ENCODE assay signal across 21 mouse cellular contexts in genomic region chr9:32331162-32331561, GRCm38 (mm10). TPM values are rescaled to one million over a fixed set of nuclear protein-coding genes. Genes with fewer than 3 reads are reported as not detected.
"Had no signal": no experiment of that assay in that cellular context is flagged by ENCODE, and none has a peak within 500 bp of the region (broad histone marks: within the 10 kb centered on the region; RNA-seq: fewer than 3 reads in every experiment).

No protein-coding gene starts in this region.

- H3K9me3 ChIP-seq: lung, embryonic 15.5 days; midbrain, embryonic 13.5 days; midbrain, embryonic 15.5 days; neural tube, embryonic 12.5 days; stomach, embryonic 15.5 days had no signal

- H3K27me3 ChIP-seq: lung, embryonic 15.5 days; midbrain, embryonic 13.5 days; midbrain, embryonic 15.5 days; neural tube, embryonic 12.5 days; stomach, embryonic 15.5 days had no signal

- H3K9ac ChIP-seq: liver, postnatal 0 days; lung, embryonic 15.5 days; midbrain, embryonic 13.5 days; midbrain, embryonic 15.5 days; neural tube, embryonic 12.5 days; stomach, embryonic 15.5 days had no signal

- DNase-seq: liver, postnatal 0 days; lung, adult 2 months; right cerebral cortex, postnatal 14 days; thymus, adult 2 months; thymus, postnatal 25 days; thymus, postnatal 4 days had no signal

- H3K4me3 ChIP-seq: lung, embryonic 15.5 days; megakaryocyte, embryonic 14.5 days; midbrain, embryonic 13.5 days; midbrain, embryonic 15.5 days; neural tube, embryonic 12.5 days; stomach, embryonic 15.5 days had no signal

- H3K36me3 ChIP-seq: lung, embryonic 15.5 days; midbrain, embryonic 13.5 days; midbrain, embryonic 15.5 days; neural tube, embryonic 12.5 days; stomach, embryonic 15.5 days had no signal

- H3K27ac ChIP-seq: lung, embryonic 15.5 days; macrophage; midbrain, embryonic 13.5 days; midbrain, embryonic 15.5 days; neural tube, embryonic 12.5 days; stomach, embryonic 15.5 days; stomach, postnatal 0 days had no signal

- H3K4me1 ChIP-seq: midbrain, embryonic 13.5 days; midbrain, embryonic 15.5 days; neural tube, embryonic 12.5 days; stomach, embryonic 15.5 days had no signal

- ATAC-seq: liver, postnatal 0 days; midbrain, embryonic 13.5 days; midbrain, embryonic 15.5 days had no signal

- H3K4me2 ChIP-seq: lung, embryonic 15.5 days; midbrain, embryonic 11.5 days; midbrain, embryonic 13.5 days; midbrain, embryonic 15.5 days; neural tube, embryonic 12.5 days; stomach, embryonic 15.5 days had no signal

RNA-seq across cellular contexts. Expression of gene Kcnj5, which starts 13.0 kb away (rescaled TPM):
- total RNA-seq: monocyte, adult 5-6 weeks had no signal
- polyA plus RNA-seq: testis, adult 2 months had no signal

RNA-seq across cellular contexts. Expression of gene Kcnj1, which starts 41.1 kb away (rescaled TPM):
- total RNA-seq: megakaryocyte progenitor cell, adult 5-6 weeks; midbrain, postnatal 0 days had no signal
- polyA plus RNA-seq: liver, postnatal 0 days; lung, adult 2 months; lung, embryonic 15.5 days; macrophage; midbrain, embryonic 11.5 days; midbrain, embryonic 13.5 days; midbrain, embryonic 15.5 days; midbrain, postnatal 0 days; neural tube, embryonic 12.5 days; neural tube, embryonic 14.5 days; stomach, embryonic 15.5 days; stomach, postnatal 0 days; urinary bladder, adult 2 months had no signal
